1 mouse cellular context compared by ENCODE assay signal in genomic region chr12:44280147-44280546, GRCm38 (mm10). TPM values are rescaled to one million over a fixed set of nuclear protein-coding genes. Genes with fewer than 3 reads are reported as not detected.
"Had no signal": no experiment of that assay in that cellular context is flagged by ENCODE, and none has a peak within 500 bp of the region (broad histone marks: within the 10 kb centered on the region; RNA-seq: fewer than 3 reads in every experiment).

No protein-coding gene starts in this region.

RNA-seq across cellular contexts. Expression of gene Nrcam, which starts 48.5 kb away (rescaled TPM):
- total RNA-seq: neutrophil, adult 5-6 weeks had no signal
